Mouse (Mus musculus): ENCODE measurements around the gene Nprl3. TPM values are rescaled to one million over a fixed set of nuclear protein-coding genes. Genes with fewer than 3 reads are reported as not detected.

The Nprl3 gene
- polyA plus RNA-seq, 1 experiment: 49.4 TPM

DNA sequence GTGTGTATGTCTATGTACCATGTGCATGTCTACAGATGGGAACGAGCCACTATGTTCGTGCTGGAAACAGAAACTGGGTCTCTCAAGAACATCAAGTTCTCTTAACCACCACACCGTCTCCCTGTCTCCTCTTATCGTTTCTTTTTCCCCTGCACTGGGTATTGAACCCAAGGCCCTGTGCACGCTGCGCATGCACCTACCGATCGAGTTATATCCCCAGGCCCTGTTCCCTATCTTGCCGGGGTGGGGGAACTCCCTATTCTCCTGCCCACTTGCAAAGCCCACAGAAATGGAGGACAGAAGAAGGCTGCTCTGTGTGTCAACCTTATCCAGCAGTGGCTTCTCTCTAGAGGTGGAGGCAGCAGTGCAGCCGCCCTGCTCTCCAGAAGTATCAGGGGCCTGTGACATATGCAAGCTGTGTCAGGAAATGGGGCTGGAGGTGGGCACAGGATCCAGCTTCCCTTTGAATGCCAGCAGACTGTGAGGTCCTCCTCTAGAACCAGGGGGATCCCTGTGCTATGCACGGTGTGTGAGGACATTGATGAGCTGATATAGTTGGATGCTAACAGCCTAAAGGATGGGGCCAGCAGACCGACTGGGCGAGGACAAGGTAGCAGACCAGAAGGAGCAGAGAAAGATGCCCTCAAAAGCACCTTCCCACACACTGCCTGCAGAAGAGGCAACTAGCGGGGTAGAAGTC, 69.1 kb downstream of the Nprl3 start:
- no peak for TF ChIP-seq CTCF (IDR thresholded peaks at IDR 0.05; ENCODE audit: borderline replicate concordance, insufficient read depth, low read length)
- TF ChIP-seq POLR2A (IDR thresholded peaks at IDR 0.05; ENCODE audit: low read depth, low read length): no peak
- no peak overlapping the region for H3K27ac ChIP-seq (ENCODE audit: insufficient read depth, low read length)
- H3K4me1 ChIP-seq (ENCODE audit: control insufficient read depth, insufficient read depth, low read length): no peaks in the 10 kb centered on the region
- H3K4me3 ChIP-seq (ENCODE audit: insufficient read depth, low read length): no peak overlapping the region

- TF ChIP-seq CTCF (IDR thresholded peaks at IDR 0.05; ENCODE audit: borderline replicate concordance, insufficient read depth, low read length) (no peak), POLR2A (IDR thresholded peaks at IDR 0.05; ENCODE audit: low read depth, low read length) (no peak)
- Histone ChIP-seq H3K4me1 (ENCODE audit: control insufficient read depth, insufficient read depth, low read length) (no peaks in the 10 kb centered on the region), H3K27ac (ENCODE audit: insufficient read depth, low read length) (no peak overlapping the region), H3K4me3 (ENCODE audit: insufficient read depth, low read length) (no peak overlapping the region)
Observed at GRCm38 (mm10) chr11:32197766-32198165, 69.7 kb downstream of the Nprl3 start.

GRCm38 (mm10) chr11:32196727-32197126, 70.8 kb downstream of the Nprl3 start:
- Histone ChIP-seq H3K4me1 (ENCODE audit: control insufficient read depth, insufficient read depth, low read length) (no peaks in the 10 kb centered on the region), H3K4me3 (ENCODE audit: insufficient read depth, low read length) (no peak overlapping the region), H3K27ac (ENCODE audit: insufficient read depth, low read length) (no peak overlapping the region)
- TF ChIP-seq POLR2A (IDR thresholded peaks at IDR 0.05; ENCODE audit: low read depth, low read length) (no peak), CTCF (IDR thresholded peaks at IDR 0.05; ENCODE audit: borderline replicate concordance, insufficient read depth, low read length) (no peak)

DNA sequence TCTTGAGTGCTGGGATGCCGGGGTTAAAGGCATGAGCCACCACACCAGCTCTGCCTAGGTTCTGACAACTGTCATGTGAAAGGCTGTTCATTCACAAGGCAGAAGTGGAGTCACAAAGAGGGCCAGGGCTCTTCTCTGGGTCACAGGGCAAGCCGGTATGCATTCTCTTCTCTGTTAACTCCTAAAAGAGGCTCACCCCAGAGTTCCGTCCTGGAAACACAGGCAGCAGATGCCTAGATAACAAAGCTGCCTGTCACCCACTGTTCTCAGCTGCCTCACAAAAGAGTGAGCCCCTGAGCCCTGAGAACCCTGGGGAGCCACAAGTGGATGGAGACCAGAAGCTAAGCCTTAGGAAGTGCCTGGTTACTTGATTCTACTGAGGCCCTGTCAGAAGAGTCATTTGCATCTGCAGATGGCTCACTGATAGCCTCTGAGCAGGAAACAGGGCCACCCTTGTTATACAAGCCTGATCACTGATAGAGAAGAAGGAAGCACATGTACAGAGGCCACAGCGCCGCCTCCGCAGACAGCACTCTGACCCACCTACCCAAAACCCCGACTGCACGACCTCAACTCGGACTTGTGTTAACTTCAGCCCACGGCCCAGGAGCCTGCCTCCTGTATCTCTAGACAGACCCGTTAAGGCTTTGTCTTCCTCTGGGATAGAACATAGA, 71.5 kb downstream of the Nprl3 start:
- Histone ChIP-seq H3K4me3 (ENCODE audit: insufficient read depth, low read length) (no peak overlapping the region), H3K4me1 (ENCODE audit: control insufficient read depth, insufficient read depth, low read length) (no peaks in the 10 kb centered on the region), H3K27ac (ENCODE audit: insufficient read depth, low read length) (no peak overlapping the region)
- TF ChIP-seq POLR2A (IDR thresholded peaks at IDR 0.05; ENCODE audit: low read depth, low read length) (no peak), CTCF (IDR thresholded peaks at IDR 0.05; ENCODE audit: borderline replicate concordance, insufficient read depth, low read length) (no peak)

DNA sequence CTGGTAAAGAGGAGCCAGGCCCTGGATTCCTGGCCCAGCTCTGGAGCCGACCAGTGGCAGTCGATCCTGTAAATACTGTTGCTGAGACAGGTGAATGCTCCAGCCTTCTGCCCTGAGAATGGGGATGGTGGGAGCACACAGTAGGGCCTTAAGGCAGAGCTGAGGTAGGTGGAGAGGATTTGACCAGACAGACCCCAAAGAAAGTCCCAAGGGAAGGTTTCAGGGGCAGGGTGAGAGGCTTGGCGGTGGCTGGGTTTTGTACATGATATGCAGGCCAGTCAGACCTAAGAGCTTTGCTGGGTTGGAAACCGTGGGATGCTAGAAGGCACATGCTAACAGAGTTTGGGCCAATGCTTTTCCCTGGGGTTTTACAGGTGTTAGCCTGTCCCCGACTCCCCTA, 72.9 kb downstream of the Nprl3 start:
- no peaks in the 10 kb centered on the region for H3K4me1 ChIP-seq (ENCODE audit: control insufficient read depth, insufficient read depth, low read length)
- H3K27ac ChIP-seq (ENCODE audit: insufficient read depth, low read length): no peak overlapping the region
- TF ChIP-seq POLR2A (IDR thresholded peaks at IDR 0.05; ENCODE audit: low read depth, low read length) (no peak), CTCF (IDR thresholded peaks at IDR 0.05; ENCODE audit: borderline replicate concordance, insufficient read depth, low read length) (no peak)
- H3K4me3 ChIP-seq (ENCODE audit: insufficient read depth, low read length): no peak overlapping the region

GRCm38 (mm10) chr11:32194086-32194485, 73.4 kb downstream of the Nprl3 start:
- TF ChIP-seq POLR2A (IDR thresholded peaks at IDR 0.05; ENCODE audit: low read depth, low read length): no peak
- Histone ChIP-seq H3K4me1 (ENCODE audit: control insufficient read depth, insufficient read depth, low read length) (no peaks in the 10 kb centered on the region), H3K4me3 (ENCODE audit: insufficient read depth, low read length) (no peak overlapping the region), H3K27ac (ENCODE audit: insufficient read depth, low read length) (no peak overlapping the region)

DNA sequence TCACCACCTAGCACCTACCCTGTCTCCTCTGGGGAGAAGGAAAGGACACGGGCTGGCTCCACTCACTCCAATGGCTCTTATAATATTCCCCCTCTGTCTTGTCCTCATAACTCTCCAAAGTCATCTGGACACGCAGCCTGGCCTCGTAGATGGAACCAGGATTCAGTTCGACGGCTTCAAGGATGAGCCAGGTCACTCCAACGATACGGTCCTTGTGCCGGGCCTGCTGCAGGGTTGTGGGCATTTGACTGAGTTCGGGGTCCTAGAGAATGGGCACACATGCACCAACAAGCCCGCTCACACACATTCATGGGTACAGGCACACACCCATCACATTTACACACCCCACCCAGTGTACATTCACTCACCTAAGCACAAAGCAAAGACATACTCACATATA, 74.4 kb downstream of the Nprl3 start:
- no peak overlapping the region for H3K4me3 ChIP-seq (ENCODE audit: insufficient read depth, low read length)
- H3K27ac ChIP-seq (ENCODE audit: insufficient read depth, low read length): no peak overlapping the region
- no peaks in the 10 kb centered on the region for H3K4me1 ChIP-seq (ENCODE audit: control insufficient read depth, insufficient read depth, low read length)
- TF ChIP-seq POLR2A (IDR thresholded peaks at IDR 0.05; ENCODE audit: low read depth, low read length) (no peak), CTCF (IDR thresholded peaks at IDR 0.05; ENCODE audit: borderline replicate concordance, insufficient read depth, low read length) (no peak)

- no peak overlapping the region for H3K4me3 ChIP-seq (ENCODE audit: insufficient read depth, low read length)
- no peak overlapping the region for H3K27ac ChIP-seq (ENCODE audit: insufficient read depth, low read length)
- TF ChIP-seq CTCF (IDR thresholded peaks at IDR 0.05; ENCODE audit: borderline replicate concordance, insufficient read depth, low read length) (no peak), POLR2A (IDR thresholded peaks at IDR 0.05; ENCODE audit: low read depth, low read length) (no peak)
- H3K4me1 ChIP-seq (ENCODE audit: control insufficient read depth, insufficient read depth, low read length): no peaks in the 10 kb centered on the region
Observed at GRCm38 (mm10) chr11:32190603-32191110, 76.8 kb downstream of the Nprl3 start.

DNA sequence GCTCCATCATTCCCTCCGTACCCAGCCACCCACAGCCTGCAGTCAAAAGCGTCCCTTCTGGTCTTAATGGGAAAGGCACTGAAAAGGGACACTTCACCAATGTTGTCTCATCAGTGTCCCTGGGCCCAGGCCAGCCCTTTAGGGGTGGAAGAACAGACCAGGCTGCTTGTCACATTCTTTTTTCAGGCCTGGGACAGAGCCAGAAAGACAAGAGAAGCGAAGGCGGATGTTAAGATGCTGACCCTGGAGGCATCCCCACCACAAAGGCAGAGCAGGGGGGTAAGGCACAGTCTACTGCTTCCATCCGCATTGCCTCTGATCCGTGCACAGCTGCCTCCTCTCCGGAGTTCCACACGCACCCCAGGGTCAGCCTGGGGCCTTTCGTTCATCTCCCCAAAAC, 77.4 kb downstream of the Nprl3 start:
- Histone ChIP-seq H3K4me3 (ENCODE audit: insufficient read depth, low read length) (no peak overlapping the region), H3K4me1 (ENCODE audit: control insufficient read depth, insufficient read depth, low read length) (no peaks in the 10 kb centered on the region), H3K27ac (ENCODE audit: insufficient read depth, low read length) (no peak overlapping the region)
- TF ChIP-seq POLR2A (IDR thresholded peaks at IDR 0.05; ENCODE audit: low read depth, low read length) (no peak), CTCF (IDR thresholded peaks at IDR 0.05; ENCODE audit: borderline replicate concordance, insufficient read depth, low read length) (no peak)

DNA sequence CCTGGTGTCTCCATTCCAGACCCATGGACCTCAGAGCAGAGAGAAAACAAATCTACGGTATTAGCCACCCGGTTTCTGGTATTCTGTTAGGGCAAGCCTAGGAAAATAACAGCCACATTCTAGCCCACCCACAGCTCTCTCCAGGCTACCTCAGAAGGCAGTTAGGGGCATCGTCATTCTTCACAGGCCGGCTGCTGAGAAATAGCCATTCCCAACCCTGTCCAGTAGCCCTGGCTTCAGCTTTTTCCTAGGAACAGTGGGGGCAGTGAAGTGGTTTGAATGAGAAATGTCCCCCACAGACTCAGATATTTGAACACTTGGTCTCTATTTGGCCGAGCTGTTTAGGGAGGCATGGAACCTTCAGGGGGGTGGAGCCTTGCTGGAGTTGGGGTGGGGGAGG, 78.1 kb downstream of the Nprl3 start:
- H3K4me3 ChIP-seq (ENCODE audit: insufficient read depth, low read length): no peak overlapping the region
- no peaks in the 10 kb centered on the region for H3K4me1 ChIP-seq (ENCODE audit: control insufficient read depth, insufficient read depth, low read length)

More for the DNA sequence above, 78.1 kb downstream of the Nprl3 start:
- TF ChIP-seq POLR2A (IDR thresholded peaks at IDR 0.05; ENCODE audit: low read depth, low read length): no peak
- no peak for TF ChIP-seq CTCF (IDR thresholded peaks at IDR 0.05; ENCODE audit: borderline replicate concordance, insufficient read depth, low read length)
- H3K27ac ChIP-seq (ENCODE audit: insufficient read depth, low read length): no peak overlapping the region

Measured in embryonic fibroblast, embryonic 13.5 days (primary cell).